Mouse (Mus musculus): ENCODE data around the gene H3f3a. TPM values are rescaled to one million over a fixed set of nuclear protein-coding genes. Genes with fewer than 3 reads are reported as not detected.

The H3f3a gene
- total RNA-seq, 2 experiments from 2014 or later, result 303 to 358 TPM

GRCm38 (mm10) chr1:180767541-180768333, 46.0 kb downstream of the H3f3a start:
- intact Hi-C loops (cut with DNase I), result loop anchor here (2.0 to 5.0 kb wide), 2 partner anchors 45 to 95 kb away; partner anchors contain the start of gene H3f3a
- DNase-seq, result no peak

GRCm38 (mm10) chr1:180766557-180766956, 47.2 kb downstream of the H3f3a start:
- intact Hi-C loops (cut with DNase I), result loop anchor here (5.0 kb wide), 1 partner anchor 96 kb away; no protein-coding TSS in a partner anchor
- no peak for DNase-seq

- no peak for DNase-seq
- intact Hi-C loops (cut with DNase I), result loop anchor here (5.0 kb wide), 1 partner anchor 97 kb away; no protein-coding TSS in a partner anchor
Observed at GRCm38 (mm10) chr1:180765393-180765792, 48.4 kb downstream of the H3f3a start.

- DNase-seq, result peak; percentile 67 to 77
- intact Hi-C loops (cut with DNase I), result loop anchor here (1.0 to 5.0 kb wide), 2 partner anchors 44 to 332 kb away; no protein-coding TSS in a partner anchor
Observed at GRCm38 (mm10) chr1:180763828-180764227, 49.9 kb downstream of the H3f3a start.

- intact Hi-C loops (cut with DNase I), result loop anchor here (5.0 kb wide), 1 partner anchor 331 kb away; no protein-coding TSS in a partner anchor
- no peak for DNase-seq
Observed at GRCm38 (mm10) chr1:180763307-180763706, 50.4 kb downstream of the H3f3a start.

GRCm38 (mm10) chr1:180762679-180763078, 51.1 kb downstream of the H3f3a start:
- intact Hi-C loops (cut with DNase I), result loop anchor here (5.0 kb wide), 1 partner anchor 330 kb away; no protein-coding TSS in a partner anchor
- DNase-seq, result no peak

GRCm38 (mm10) chr1:180762180-180762579, 51.6 kb downstream of the H3f3a start:
- intact Hi-C loops (cut with DNase I), result loop anchor here (5.0 kb wide), 1 partner anchor 330 kb away; no protein-coding TSS in a partner anchor

GRCm38 (mm10) chr1:180757956-180758520, 55.7 kb downstream of the H3f3a start:
- no peak for DNase-seq
- intact Hi-C loops (cut with DNase I), result no loop called here

More at GRCm38 (mm10) chr1:180762180-180762579, 51.6 kb downstream of the H3f3a start:
- no peak for DNase-seq

GRCm38 (mm10) chr1:180757252-180757955, 56.3 kb downstream of the H3f3a start:
- intact Hi-C loops (cut with DNase I), result no loop called here
- no peak for DNase-seq

- intact Hi-C loops (cut with DNase I), result no loop called here
- no peak for DNase-seq
Observed at GRCm38 (mm10) chr1:180756711-180757110, 57.0 kb downstream of the H3f3a start.

GRCm38 (mm10) chr1:180754376-180754775, 59.4 kb downstream of the H3f3a start:
- DNase-seq, result no peak
- intact Hi-C loops (cut with DNase I), result no loop called here

GRCm38 (mm10) chr1:180752115-180752514, 61.6 kb downstream of the H3f3a start:
- DNase-seq, result no peak
- intact Hi-C loops (cut with DNase I), result no loop called here

Other genes with a start within 250 kb of the H3f3a start
- 10 to 100 TPM; 59.3 to 62.7 TPM for gene Parp1, start 245.0 kb downstream of the H3f3a start, total RNA-seq (2021)
- gene Lin9, start 172.8 kb downstream of the H3f3a start, total RNA-seq (2021), result 1 to 10 TPM; 3.5 to 3.6 TPM
- gene Mixl1, start 116.9 kb downstream of the H3f3a start, total RNA-seq (2021), result not detected
- 10 to 100 TPM; 10.5 to 11.4 TPM for gene Acbd3, start 87.9 kb downstream of the H3f3a start, total RNA-seq (2021)
- gene Sde2, start 37.2 kb upstream of the H3f3a start, total RNA-seq (2021), result 1 to 10 TPM; 5.2 to 6.9 TPM
- gene Lefty2, start 79.2 kb upstream of the H3f3a start, total RNA-seq (2021), result not detected
- gene Pycr2, start 90.3 kb upstream of the H3f3a start, total RNA-seq (2021), result 10 to 100 TPM; 10.9 to 12.7 TPM
- gene Lefty1, start 121.1 kb upstream of the H3f3a start, total RNA-seq (2021), result under 1 TPM in 1 of 2 experiments, not detected in 1; 0.25 TPM
- gene Tmem63a, start 128.4 kb upstream of the H3f3a start, total RNA-seq (2021), result 10 to 100 TPM; 12.4 to 13.3 TPM
- 10 to 100 TPM; 10.9 to 16.6 TPM for gene Ephx1, start 207.0 kb upstream of the H3f3a start, total RNA-seq (2021)
- not detected for gene 9130409I23Rik, start 237.3 kb upstream of the H3f3a start, total RNA-seq (2021)